Mouse (Mus musculus): ENCODE measurements around the gene Gprc5d. TPM values are rescaled to one million over a fixed set of nuclear protein-coding genes. Genes with fewer than 3 reads are reported as not detected.

Gene Gprc5d
- polyA plus RNA-seq, 1 experiment from 2014 or later = not detected

DNA sequence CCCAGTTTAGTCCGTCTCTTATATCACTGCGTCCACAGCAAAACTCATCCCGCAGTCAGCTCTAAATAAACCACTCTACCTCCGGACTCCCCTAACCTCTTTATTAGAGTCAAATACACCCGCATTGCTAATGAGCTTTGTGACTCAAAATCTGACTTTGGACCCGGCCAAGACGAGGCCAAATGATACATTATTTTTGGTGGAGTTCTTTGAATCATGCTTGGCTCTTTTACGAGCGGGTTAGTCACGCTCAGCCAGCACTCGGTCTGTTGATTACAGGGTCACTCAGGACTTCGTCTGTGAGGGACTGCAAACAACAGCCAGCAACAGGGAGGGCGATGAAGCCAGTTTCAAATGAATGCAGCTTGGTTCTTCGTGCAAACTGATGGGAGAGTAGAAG is 20.7 kb upstream of the Gprc5d start:
- Histone ChIP-seq H3K4me3 (ENCODE audit: low read length) (no peak overlapping the region), H3K4me2 (replicated peaks; ENCODE audit: low read depth, low read length) (peak overlapping the region; percentile 17), H3K9ac (replicated peaks; ENCODE audit: low read length) (no peak overlapping the region), H3K27ac (ENCODE audit: low read length) (no peak overlapping the region), H3K27me3 (ENCODE audit: insufficient read depth, low read length) (no peaks in the 10 kb centered on the region), H3K4me1 (ENCODE audit: insufficient read depth, low read length) (peaks cover 33% of the 10 kb centered on the region), H3K9me3 (ENCODE audit: low read length) (no peaks in the 10 kb centered on the region), H3K36me3 (ENCODE audit: insufficient read depth, low read length) (no peaks in the 10 kb centered on the region)
- WGBS = 19% methylated on average over 14 of the region's 14 CpGs
- ATAC-seq (ENCODE audit: low FRiP score, low TSS enrichment) = no peak

DNA sequence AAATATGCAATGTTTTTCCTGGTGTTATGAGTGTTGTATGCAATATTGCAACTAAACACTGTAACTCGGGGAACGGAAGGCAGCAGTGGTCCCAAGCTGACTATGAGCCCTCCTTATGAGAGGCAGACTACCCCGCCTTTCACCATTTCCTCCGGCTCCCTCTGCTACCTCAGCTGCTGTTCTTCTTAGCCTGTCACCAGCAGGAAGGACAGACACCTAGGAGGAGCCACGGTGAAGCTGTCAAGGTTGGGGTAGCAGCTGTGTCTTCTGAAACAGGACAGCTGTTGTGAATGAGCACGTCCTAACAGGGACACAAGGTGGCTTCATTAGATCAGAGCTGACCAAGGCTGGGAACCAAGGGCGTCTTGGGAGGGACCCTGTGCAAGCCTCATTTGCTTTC is 20.1 kb upstream of the Gprc5d start:
- H3K9me3 ChIP-seq (ENCODE audit: low read length) = no peaks in the 10 kb centered on the region
- H3K4me3 ChIP-seq (ENCODE audit: low read length) = no peak overlapping the region
- H3K36me3 ChIP-seq (ENCODE audit: insufficient read depth, low read length) = no peaks in the 10 kb centered on the region
- WGBS = 28% methylated on average over 7 of the region's 7 CpGs
- H3K27ac ChIP-seq (ENCODE audit: low read length) = no peak overlapping the region
- H3K9ac ChIP-seq (replicated peaks; ENCODE audit: low read length) = no peak overlapping the region
- peaks cover 33% of the 10 kb centered on the region for H3K4me1 ChIP-seq (ENCODE audit: insufficient read depth, low read length)
- peak; percentile 58; the same call in 1 of the 2 replicates for ATAC-seq (ENCODE audit: low FRiP score, low TSS enrichment)
- H3K27me3 ChIP-seq (ENCODE audit: insufficient read depth, low read length) = no peaks in the 10 kb centered on the region
- peak overlapping the region; percentile 17 for H3K4me2 ChIP-seq (replicated peaks; ENCODE audit: low read depth, low read length)

- no peak overlapping the region for H3K4me3 ChIP-seq (ENCODE audit: low read length)
- WGBS = 79% methylated on average over 9 of the region's 9 CpGs
- no peak overlapping the region for H3K27ac ChIP-seq (ENCODE audit: low read length)
- H3K36me3 ChIP-seq (ENCODE audit: insufficient read depth, low read length) = no peaks in the 10 kb centered on the region
- H3K9me3 ChIP-seq (ENCODE audit: low read length) = no peaks in the 10 kb centered on the region
- H3K4me1 ChIP-seq (ENCODE audit: insufficient read depth, low read length) = peaks cover 33% of the 10 kb centered on the region
- H3K27me3 ChIP-seq (ENCODE audit: insufficient read depth, low read length) = no peaks in the 10 kb centered on the region
- H3K4me2 ChIP-seq (replicated peaks; ENCODE audit: low read depth, low read length) = no peak overlapping the region
- no peak for ATAC-seq (ENCODE audit: low FRiP score, low TSS enrichment)
- H3K9ac ChIP-seq (replicated peaks; ENCODE audit: low read length) = no peak overlapping the region
Observed at GRCm38 (mm10) chr6:135137736-135138135, 19.7 kb upstream of the Gprc5d start.

DNA sequence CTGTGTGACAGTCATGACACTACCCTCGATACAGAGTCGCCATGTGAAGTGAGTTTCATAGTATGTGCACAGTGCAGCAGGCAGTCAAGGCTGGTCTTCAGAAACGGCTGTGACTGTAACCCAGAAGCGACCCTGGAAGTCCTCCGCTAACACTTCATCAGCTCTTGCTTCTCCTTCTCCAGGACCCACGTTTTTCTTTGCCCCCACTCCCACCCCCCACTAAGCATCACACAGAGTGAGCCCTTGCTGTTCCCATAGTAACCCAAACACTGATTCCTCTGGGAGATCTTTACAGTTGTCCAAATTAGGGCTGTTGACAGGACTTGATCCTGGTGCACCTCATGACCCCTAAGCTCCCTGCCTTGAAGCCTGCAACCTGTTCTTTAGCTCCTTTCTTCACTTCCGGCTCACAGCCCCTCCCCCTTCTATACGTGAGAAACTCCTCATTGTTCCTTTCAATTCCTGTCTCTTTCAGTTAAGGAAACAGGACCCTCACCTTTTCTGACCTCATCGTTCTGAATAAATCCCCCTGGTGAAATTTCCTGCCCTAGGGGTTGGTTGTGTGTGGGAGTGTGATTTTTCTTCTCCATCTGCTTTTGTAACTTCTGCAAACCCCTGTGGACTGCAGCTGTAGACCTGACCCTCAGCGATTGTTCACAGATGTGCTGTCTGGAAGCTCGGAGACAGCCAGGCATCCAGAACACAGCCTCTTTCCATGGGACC is 18.5 kb upstream of the Gprc5d start:
- no peak overlapping the region for H3K4me2 ChIP-seq (replicated peaks; ENCODE audit: low read depth, low read length)
- no peaks in the 10 kb centered on the region for H3K9me3 ChIP-seq (ENCODE audit: low read length)
- 29% methylated on average over 11 of the region's 11 CpGs for WGBS

DNA sequence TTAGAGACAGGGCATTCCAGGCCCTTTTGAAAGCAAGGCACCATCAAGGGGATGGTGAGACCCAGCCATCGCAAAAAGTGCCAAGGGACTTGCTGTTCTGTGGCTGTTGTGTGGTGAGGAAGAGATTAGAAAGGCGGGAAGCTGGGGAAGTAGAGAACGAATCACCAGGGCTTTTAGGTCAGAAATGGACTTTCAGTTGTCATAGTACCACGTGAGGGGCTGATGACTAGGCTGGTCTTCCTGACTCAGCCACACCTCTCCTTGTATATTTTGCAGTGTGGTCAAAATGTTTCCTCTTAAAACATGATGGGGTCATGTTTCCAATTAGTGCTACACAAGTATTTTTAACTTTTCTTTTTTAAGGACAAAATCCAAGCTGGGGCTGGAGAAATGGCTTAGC is 17.7 kb upstream of the Gprc5d start:
- H3K36me3 ChIP-seq (ENCODE audit: insufficient read depth, low read length) = no peaks in the 10 kb centered on the region
- H3K4me1 ChIP-seq (ENCODE audit: insufficient read depth, low read length) = peaks cover 27% of the 10 kb centered on the region
- H3K4me3 ChIP-seq (ENCODE audit: low read length) = no peak overlapping the region
- H3K9me3 ChIP-seq (ENCODE audit: low read length) = no peaks in the 10 kb centered on the region
- WGBS = 69% methylated on average over 4 of the region's 4 CpGs
- H3K27ac ChIP-seq (ENCODE audit: low read length) = no peak overlapping the region
- ATAC-seq (ENCODE audit: low FRiP score, low TSS enrichment) = no peak
- H3K4me2 ChIP-seq (replicated peaks; ENCODE audit: low read depth, low read length) = no peak overlapping the region
- no peak overlapping the region for H3K9ac ChIP-seq (replicated peaks; ENCODE audit: low read length)
- no peaks in the 10 kb centered on the region for H3K27me3 ChIP-seq (ENCODE audit: insufficient read depth, low read length)

More for the DNA sequence above, 18.5 kb upstream of the Gprc5d start:
- Histone ChIP-seq H3K4me1 (ENCODE audit: insufficient read depth, low read length) (peaks cover 30% of the 10 kb centered on the region), H3K27me3 (ENCODE audit: insufficient read depth, low read length) (no peaks in the 10 kb centered on the region), H3K4me3 (ENCODE audit: low read length) (no peak overlapping the region), H3K27ac (ENCODE audit: low read length) (no peak overlapping the region), H3K36me3 (ENCODE audit: insufficient read depth, low read length) (no peaks in the 10 kb centered on the region), H3K9ac (replicated peaks; ENCODE audit: low read length) (no peak overlapping the region)
- peak; percentile 24; the same call in 1 of the 2 replicates for ATAC-seq (ENCODE audit: low FRiP score, low TSS enrichment)

DNA sequence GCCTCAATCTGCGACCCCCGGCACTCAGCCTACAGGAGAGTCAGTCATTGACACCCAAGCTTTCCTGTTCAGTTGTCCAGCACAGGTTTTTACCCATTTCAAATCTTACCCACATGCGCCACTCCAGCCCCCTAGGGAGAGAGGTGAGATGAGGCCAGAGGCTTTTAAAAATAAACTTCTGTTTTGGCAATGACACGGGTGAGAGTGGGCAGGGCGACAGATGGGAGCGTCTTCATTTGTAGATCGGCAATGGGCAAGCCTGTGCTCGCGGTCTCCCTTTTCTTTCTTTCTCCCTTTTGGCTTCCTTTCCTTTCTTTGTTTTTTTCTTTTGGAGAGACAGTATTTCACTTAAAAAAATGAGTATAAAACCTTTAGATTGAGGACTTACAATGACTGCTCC is 15.4 kb upstream of the Gprc5d start:
- H3K4me1 ChIP-seq (ENCODE audit: insufficient read depth, low read length) = peaks cover 19% of the 10 kb centered on the region
- 90% methylated on average over 9 of the region's 9 CpGs for WGBS
- no peak overlapping the region for H3K27ac ChIP-seq (ENCODE audit: low read length)
- no peaks in the 10 kb centered on the region for H3K36me3 ChIP-seq (ENCODE audit: insufficient read depth, low read length)
- no peaks in the 10 kb centered on the region for H3K9me3 ChIP-seq (ENCODE audit: low read length)
- H3K27me3 ChIP-seq (ENCODE audit: insufficient read depth, low read length) = no peaks in the 10 kb centered on the region
- no peak overlapping the region for H3K9ac ChIP-seq (replicated peaks; ENCODE audit: low read length)
- no peak overlapping the region for H3K4me3 ChIP-seq (ENCODE audit: low read length)
- no peak for ATAC-seq (ENCODE audit: low FRiP score, low TSS enrichment)
- no peak overlapping the region for H3K4me2 ChIP-seq (replicated peaks; ENCODE audit: low read depth, low read length)

GRCm38 (mm10) chr6:135133086-135133485 is 15.0 kb upstream of the Gprc5d start:
- H3K4me2 ChIP-seq (replicated peaks; ENCODE audit: low read depth, low read length) = no peak overlapping the region
- H3K9ac ChIP-seq (replicated peaks; ENCODE audit: low read length) = no peak overlapping the region
- no peak for ATAC-seq (ENCODE audit: low FRiP score, low TSS enrichment)
- no peaks in the 10 kb centered on the region for H3K9me3 ChIP-seq (ENCODE audit: low read length)
- no peak overlapping the region for H3K27ac ChIP-seq (ENCODE audit: low read length)
- H3K36me3 ChIP-seq (ENCODE audit: insufficient read depth, low read length) = no peaks in the 10 kb centered on the region
- H3K4me1 ChIP-seq (ENCODE audit: insufficient read depth, low read length) = peaks cover 15% of the 10 kb centered on the region
- H3K27me3 ChIP-seq (ENCODE audit: insufficient read depth, low read length) = no peaks in the 10 kb centered on the region
- 78% methylated on average over 7 of the region's 7 CpGs for WGBS
- no peak overlapping the region for H3K4me3 ChIP-seq (ENCODE audit: low read length)

- Histone ChIP-seq H3K9me3 (ENCODE audit: low read length) (no peaks in the 10 kb centered on the region), H3K36me3 (ENCODE audit: insufficient read depth, low read length) (no peaks in the 10 kb centered on the region), H3K9ac (replicated peaks; ENCODE audit: low read length) (no peak overlapping the region), H3K4me1 (ENCODE audit: insufficient read depth, low read length) (no peaks in the 10 kb centered on the region), H3K27ac (ENCODE audit: low read length) (no peak overlapping the region), H3K4me3 (ENCODE audit: low read length) (no peak overlapping the region), H3K27me3 (ENCODE audit: insufficient read depth, low read length) (no peaks in the 10 kb centered on the region), H3K4me2 (replicated peaks; ENCODE audit: low read depth, low read length) (no peak overlapping the region)
- ATAC-seq (ENCODE audit: low FRiP score, low TSS enrichment) = no peak
- WGBS = 53% methylated on average over 5 of the region's 5 CpGs
Observed at GRCm38 (mm10) chr6:135124755-135125380, 6.8 kb upstream of the Gprc5d start.

- Histone ChIP-seq H3K36me3 (ENCODE audit: insufficient read depth, low read length) (no peaks in the 10 kb centered on the region), H3K4me2 (replicated peaks; ENCODE audit: low read depth, low read length) (no peak overlapping the region), H3K9me3 (ENCODE audit: low read length) (peaks cover 4% of the 10 kb centered on the region; the same call in 1 of the 2 replicates), H3K4me1 (ENCODE audit: insufficient read depth, low read length) (no peaks in the 10 kb centered on the region), H3K27me3 (ENCODE audit: insufficient read depth, low read length) (no peaks in the 10 kb centered on the region), H3K27ac (ENCODE audit: low read length) (no peak overlapping the region), H3K9ac (replicated peaks; ENCODE audit: low read length) (no peak overlapping the region), H3K4me3 (ENCODE audit: low read length) (no peak overlapping the region)
- no peak for ATAC-seq (ENCODE audit: low FRiP score, low TSS enrichment)
- WGBS = 96% methylated on average over 8 of the region's 8 CpGs
Observed at GRCm38 (mm10) chr6:135116479-135116878, 1.6 kb downstream of the Gprc5d start.

GRCm38 (mm10) chr6:135113114-135113436 is 5.0 kb downstream of the Gprc5d start:
- ATAC-seq (ENCODE audit: low FRiP score, low TSS enrichment) = no peak
- Histone ChIP-seq H3K4me3 (ENCODE audit: low read length) (no peak overlapping the region), H3K4me2 (replicated peaks; ENCODE audit: low read depth, low read length) (no peak overlapping the region), H3K27ac (ENCODE audit: low read length) (no peak overlapping the region), H3K27me3 (ENCODE audit: insufficient read depth, low read length) (no peaks in the 10 kb centered on the region), H3K4me1 (ENCODE audit: insufficient read depth, low read length) (no peaks in the 10 kb centered on the region), H3K9ac (replicated peaks; ENCODE audit: low read length) (no peak overlapping the region), H3K9me3 (ENCODE audit: low read length) (no peaks in the 10 kb centered on the region), H3K36me3 (ENCODE audit: insufficient read depth, low read length) (no peaks in the 10 kb centered on the region)
- 11% methylated on average over 6 of the region's 6 CpGs for WGBS

Data from kidney, embryonic 16.5 days (tissue).